Mouse (Mus musculus): Measurements from ENCODE around the gene Drc7. TPM values are rescaled to one million over a fixed set of nuclear protein-coding genes. Genes with fewer than 3 reads are reported as not detected.

Gene Drc7
- polyA plus RNA-seq, 1 experiment = 0.13 TPM

DNA sequence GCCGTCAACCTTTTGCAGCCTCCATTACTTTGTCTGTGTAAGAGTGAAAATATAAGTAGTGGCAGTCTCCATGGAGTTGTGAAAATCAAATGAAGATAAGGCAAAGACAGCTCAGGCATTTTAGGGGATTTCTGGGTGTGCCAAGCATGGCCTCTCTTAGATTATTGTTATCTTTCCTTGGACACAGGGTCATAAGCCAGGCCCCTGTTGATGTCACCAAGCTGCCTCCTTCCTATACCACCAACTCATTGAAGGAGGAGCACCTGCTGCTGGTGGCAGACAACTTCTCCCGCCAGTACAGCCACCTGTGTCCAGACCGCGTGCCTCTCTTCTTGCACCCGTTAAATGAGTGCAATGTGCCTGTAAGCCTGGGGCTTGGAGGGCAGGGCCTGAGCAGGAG is 1.5 kb downstream of the Drc7 start:
- no peaks in the 10 kb centered on the region for H3K36me3 ChIP-seq (ENCODE audit: control insufficient read depth, insufficient read depth, low read length)
- H3K4me1 ChIP-seq (ENCODE audit: control insufficient read depth, insufficient read depth, insufficient read length) = peaks cover 8% of the 10 kb centered on the region; the same call in 1 of the 2 replicates
- H3K27ac ChIP-seq (ENCODE audit: insufficient read depth, low read length) = no peak overlapping the region
- DNase-seq (ENCODE audit: low read depth in 1 of 2, low spot score in 2 of 2) = no peak
- TF ChIP-seq CTCF (IDR thresholded peaks at IDR 0.05; ENCODE audit: extremely low read depth, insufficient read depth, insufficient read length, insufficient replicate concordance) (no peak), POLR2A (IDR thresholded peaks at IDR 0.05; ENCODE audit: low read depth, low read length) (no peak)
- 32% methylated on average over 5 of the region's 5 CpGs for WGBS
- no peak overlapping the region for H3K4me3 ChIP-seq (ENCODE audit: extremely low read depth, insufficient read depth, insufficient read length)
- no peaks in the 10 kb centered on the region for H3K27me3 ChIP-seq (ENCODE audit: control insufficient read depth, insufficient read depth, low read length)

DNA sequence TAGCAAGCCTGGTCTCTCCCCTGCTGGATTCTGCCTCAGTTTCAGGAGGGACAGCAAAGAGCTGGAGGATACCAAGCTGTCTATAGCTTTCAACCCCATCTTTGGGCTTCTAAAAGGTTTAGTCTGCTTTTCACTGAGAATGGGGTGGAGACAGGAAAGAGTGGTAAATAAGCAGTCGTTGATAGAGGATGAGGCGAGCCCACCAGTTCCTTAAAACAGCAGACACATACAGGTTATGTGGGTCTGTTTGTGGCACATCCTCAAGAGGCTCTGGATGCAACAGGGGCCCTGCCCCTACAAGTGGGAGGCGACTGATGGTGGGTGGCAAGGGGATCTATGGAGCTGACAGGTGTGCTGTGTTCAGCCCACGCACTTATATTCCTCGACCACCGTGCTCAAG is 3.8 kb downstream of the Drc7 start:
- H3K27ac ChIP-seq (ENCODE audit: insufficient read depth, low read length) = no peak overlapping the region
- H3K4me3 ChIP-seq (ENCODE audit: extremely low read depth, insufficient read depth, insufficient read length) = no peak overlapping the region
- H3K36me3 ChIP-seq (ENCODE audit: control insufficient read depth, insufficient read depth, low read length) = no peaks in the 10 kb centered on the region
- peaks cover 8% of the 10 kb centered on the region; the same call in 1 of the 2 replicates for H3K4me1 ChIP-seq (ENCODE audit: control insufficient read depth, insufficient read depth, insufficient read length)
- no peaks in the 10 kb centered on the region for H3K27me3 ChIP-seq (ENCODE audit: control insufficient read depth, insufficient read depth, low read length)
- no peak for TF ChIP-seq CTCF (IDR thresholded peaks at IDR 0.05; ENCODE audit: extremely low read depth, insufficient read depth, insufficient read length, insufficient replicate concordance)
- TF ChIP-seq POLR2A (IDR thresholded peaks at IDR 0.05; ENCODE audit: low read depth, low read length) = no peak
- no peak for DNase-seq (ENCODE audit: low read depth in 1 of 2, low spot score in 2 of 2)
- WGBS = 13% methylated on average over 6 of the region's 6 CpGs

GRCm38 (mm10) chr8:95059812-95060533 is 5.1 kb downstream of the Drc7 start:
- TF ChIP-seq POLR2A (IDR thresholded peaks at IDR 0.05; ENCODE audit: low read depth, low read length) (no peak), CTCF (IDR thresholded peaks at IDR 0.05; ENCODE audit: extremely low read depth, insufficient read depth, insufficient read length, insufficient replicate concordance) (no peak)
- peaks cover 8% of the 10 kb centered on the region; the same call in 1 of the 2 replicates for H3K4me1 ChIP-seq (ENCODE audit: control insufficient read depth, insufficient read depth, insufficient read length)
- H3K27ac ChIP-seq (ENCODE audit: insufficient read depth, low read length) = no peak overlapping the region
- no peak overlapping the region for H3K4me3 ChIP-seq (ENCODE audit: extremely low read depth, insufficient read depth, insufficient read length)
- H3K36me3 ChIP-seq (ENCODE audit: control insufficient read depth, insufficient read depth, low read length) = no peaks in the 10 kb centered on the region
- H3K27me3 ChIP-seq (ENCODE audit: control insufficient read depth, insufficient read depth, low read length) = no peaks in the 10 kb centered on the region
- no peak for DNase-seq (ENCODE audit: low read depth in 1 of 2, low spot score in 2 of 2)
- WGBS = 23% methylated on average over 6 of the region's 6 CpGs

DNA sequence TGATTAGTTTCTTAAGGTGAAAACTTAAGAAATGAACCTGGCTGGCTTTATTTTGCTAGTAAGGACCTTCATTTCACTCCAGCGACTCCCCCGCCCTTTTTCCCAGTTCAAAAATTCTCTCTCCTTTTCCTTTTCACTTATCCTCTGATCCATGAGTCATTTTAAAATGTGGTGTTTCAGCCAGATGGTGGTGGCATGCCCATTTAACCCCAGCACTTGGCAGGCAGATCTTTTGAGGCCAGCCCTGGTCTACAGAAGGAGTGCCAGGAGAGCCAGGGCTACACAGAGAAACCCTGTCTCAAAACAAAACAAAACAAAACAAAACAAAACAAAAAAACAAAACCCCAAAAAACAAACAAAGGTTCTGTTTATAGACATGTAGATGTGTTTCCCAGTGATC is 9.6 kb downstream of the Drc7 start:
- DNase-seq (ENCODE audit: low read depth in 1 of 2, low spot score in 2 of 2) = no peak
- Histone ChIP-seq H3K4me1 (ENCODE audit: control insufficient read depth, insufficient read depth, insufficient read length) (no peaks in the 10 kb centered on the region), H3K27ac (ENCODE audit: insufficient read depth, low read length) (no peak overlapping the region), H3K4me3 (ENCODE audit: extremely low read depth, insufficient read depth, insufficient read length) (no peak overlapping the region), H3K27me3 (ENCODE audit: control insufficient read depth, insufficient read depth, low read length) (no peaks in the 10 kb centered on the region), H3K36me3 (ENCODE audit: control insufficient read depth, insufficient read depth, low read length) (no peaks in the 10 kb centered on the region)
- TF ChIP-seq POLR2A (IDR thresholded peaks at IDR 0.05; ENCODE audit: low read depth, low read length) = no peak
- no peak for TF ChIP-seq CTCF (IDR thresholded peaks at IDR 0.05; ENCODE audit: extremely low read depth, insufficient read depth, insufficient read length, insufficient replicate concordance)
- 90% methylated on average over 2 of the region's 2 CpGs for WGBS

DNA sequence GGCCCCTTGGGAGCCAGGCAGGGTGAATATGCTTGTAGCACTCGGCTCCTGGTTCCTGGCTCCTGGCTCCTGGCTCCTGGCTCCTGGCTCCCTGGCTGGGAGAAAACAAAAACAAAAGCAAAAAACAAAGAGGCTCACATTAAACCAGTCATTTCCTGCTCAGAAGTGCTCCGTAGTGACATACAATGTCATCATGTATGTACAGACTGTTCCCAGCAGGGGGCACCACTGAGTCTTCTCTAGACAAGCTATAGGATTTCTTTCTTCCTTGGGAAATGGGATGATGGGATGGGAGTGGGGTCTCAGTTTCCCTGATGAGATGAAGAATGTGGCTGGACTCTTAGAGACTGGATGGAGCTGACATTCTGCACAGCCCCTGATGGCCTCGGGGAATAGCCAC is 12.7 kb downstream of the Drc7 start:
- H3K36me3 ChIP-seq (ENCODE audit: control insufficient read depth, insufficient read depth, low read length) = no peaks in the 10 kb centered on the region
- WGBS = 54% methylated on average over 3 of the region's 3 CpGs
- H3K4me1 ChIP-seq (ENCODE audit: control insufficient read depth, insufficient read depth, insufficient read length) = no peaks in the 10 kb centered on the region
- no peaks in the 10 kb centered on the region for H3K27me3 ChIP-seq (ENCODE audit: control insufficient read depth, insufficient read depth, low read length)
- no peak overlapping the region for H3K27ac ChIP-seq (ENCODE audit: insufficient read depth, low read length)
- no peak for TF ChIP-seq POLR2A (IDR thresholded peaks at IDR 0.05; ENCODE audit: low read depth, low read length)
- no peak for TF ChIP-seq CTCF (IDR thresholded peaks at IDR 0.05; ENCODE audit: extremely low read depth, insufficient read depth, insufficient read length, insufficient replicate concordance)
- no peak overlapping the region for H3K4me3 ChIP-seq (ENCODE audit: extremely low read depth, insufficient read depth, insufficient read length)
- DNase-seq (ENCODE audit: low read depth in 1 of 2, low spot score in 2 of 2) = peak; percentile 26 to 53

DNA sequence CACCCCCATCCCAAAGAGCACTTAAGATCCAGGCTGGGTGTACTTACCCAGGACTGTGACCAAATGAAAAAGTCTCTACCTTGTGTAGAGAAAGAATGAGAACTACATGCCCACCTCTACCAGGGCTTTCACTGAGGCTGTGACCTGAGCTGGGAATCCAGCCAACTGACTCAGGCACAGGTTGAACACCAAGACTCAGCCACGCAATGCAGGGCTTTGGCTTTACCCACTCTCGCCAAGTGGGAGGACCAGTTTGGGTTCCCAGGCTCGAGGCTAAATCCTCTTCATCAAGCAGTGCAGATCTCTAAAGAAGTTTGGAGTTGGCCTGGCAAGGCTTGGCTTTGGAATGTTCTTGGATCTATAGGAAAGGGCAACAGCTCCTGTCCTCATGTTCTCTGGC is 20.6 kb downstream of the Drc7 start:
- H3K36me3 ChIP-seq (ENCODE audit: control insufficient read depth, insufficient read depth, low read length) = no peaks in the 10 kb centered on the region
- TF ChIP-seq POLR2A (IDR thresholded peaks at IDR 0.05; ENCODE audit: low read depth, low read length) (no peak), CTCF (IDR thresholded peaks at IDR 0.05; ENCODE audit: extremely low read depth, insufficient read depth, insufficient read length, insufficient replicate concordance) (no peak)
- H3K27me3 ChIP-seq (ENCODE audit: control insufficient read depth, insufficient read depth, low read length) = no peaks in the 10 kb centered on the region
- H3K27ac ChIP-seq (ENCODE audit: insufficient read depth, low read length) = no peak overlapping the region
- WGBS = 74% methylated on average over 3 of the region's 3 CpGs
- DNase-seq (ENCODE audit: low read depth in 1 of 2, low spot score in 2 of 2) = no peak
- no peak overlapping the region for H3K4me3 ChIP-seq (ENCODE audit: extremely low read depth, insufficient read depth, insufficient read length)
- no peaks in the 10 kb centered on the region for H3K4me1 ChIP-seq (ENCODE audit: control insufficient read depth, insufficient read depth, insufficient read length)

GRCm38 (mm10) chr8:95076151-95076550 is 21.2 kb downstream of the Drc7 start:
- no peak for DNase-seq (ENCODE audit: low read depth in 1 of 2, low spot score in 2 of 2)
- Histone ChIP-seq H3K4me1 (ENCODE audit: control insufficient read depth, insufficient read depth, insufficient read length) (no peaks in the 10 kb centered on the region), H3K36me3 (ENCODE audit: control insufficient read depth, insufficient read depth, low read length) (no peaks in the 10 kb centered on the region), H3K27ac (ENCODE audit: insufficient read depth, low read length) (no peak overlapping the region), H3K4me3 (ENCODE audit: extremely low read depth, insufficient read depth, insufficient read length) (no peak overlapping the region), H3K27me3 (ENCODE audit: control insufficient read depth, insufficient read depth, low read length) (no peaks in the 10 kb centered on the region)
- TF ChIP-seq CTCF (IDR thresholded peaks at IDR 0.05; ENCODE audit: extremely low read depth, insufficient read depth, insufficient read length, insufficient replicate concordance) = no peak
- WGBS = 88% methylated on average over 17 of the region's 17 CpGs
